11 mouse cellular contexts compared by ENCODE assay signal in the genomic region with DNA sequence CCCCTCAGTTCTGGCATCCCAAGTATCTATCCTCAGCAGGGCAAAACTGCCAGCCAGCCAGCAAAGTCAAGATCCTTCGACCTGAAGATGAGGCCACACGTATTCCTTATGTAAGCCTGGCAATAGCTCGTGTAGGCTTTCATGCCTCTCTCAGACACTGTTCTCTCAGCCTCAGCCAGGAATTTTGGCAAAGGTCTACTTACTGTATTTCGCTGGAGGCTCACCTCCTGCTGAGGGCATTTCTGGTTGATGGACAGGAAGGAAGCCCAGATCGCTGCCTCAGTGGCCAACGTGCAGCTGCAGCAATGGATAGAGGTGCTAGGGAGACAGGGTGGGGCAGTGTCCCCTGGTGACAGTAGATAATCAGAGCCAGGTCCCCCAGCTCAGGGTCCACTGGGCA.
"Had no signal": no experiment of that assay in that cellular context is flagged by ENCODE, and none has a peak within 500 bp of the region (broad histone marks: within the 10 kb centered on the region; RNA-seq: fewer than 3 reads in every experiment).

No protein-coding gene starts in this region.

- H3K4me2 ChIP-seq: limb, embryonic 12.5 days; liver, embryonic 13.5 days; midbrain, embryonic 13.5 days; neural tube, embryonic 15.5 days had no signal

- H3K4me3 ChIP-seq: layer of hippocampus, adult 2 months; limb, embryonic 12.5 days; liver, embryonic 13.5 days; midbrain, embryonic 13.5 days; myocyte; neural tube, embryonic 15.5 days had no signal

- H3K27ac ChIP-seq: layer of hippocampus, adult 2 months; limb, embryonic 12.5 days; liver, embryonic 13.5 days; midbrain, embryonic 13.5 days; neural tube, embryonic 15.5 days; stomach, postnatal 0 days had no signal

- ATAC-seq: liver, postnatal 0 days; midbrain, embryonic 13.5 days had no signal

- H3K4me1 ChIP-seq: liver, embryonic 13.5 days; midbrain, embryonic 13.5 days; neural tube, embryonic 15.5 days had no signal

- H3K9ac ChIP-seq: limb, embryonic 12.5 days; liver, embryonic 13.5 days; liver, postnatal 0 days; midbrain, embryonic 13.5 days; neural tube, embryonic 15.5 days had no signal

- DNase-seq: kidney, postnatal 25 days; liver; liver, embryonic 13.5 days; liver, postnatal 0 days; thymus, postnatal 36 days had no signal

- H3K9me3 ChIP-seq: limb, embryonic 12.5 days; liver, embryonic 13.5 days; midbrain, embryonic 13.5 days; neural tube, embryonic 15.5 days had no signal

- H3K36me3 ChIP-seq: limb, embryonic 12.5 days; liver, embryonic 13.5 days; midbrain, embryonic 13.5 days; neural tube, embryonic 15.5 days had no signal

- H3K27me3 ChIP-seq: limb, embryonic 12.5 days; liver, embryonic 13.5 days; midbrain, embryonic 13.5 days; neural tube, embryonic 15.5 days had no signal
